Mouse (Mus musculus): ENCODE data around the gene Otub1. TPM values are rescaled to one million over a fixed set of nuclear protein-coding genes. Genes with fewer than 3 reads are reported as not detected.

The Otub1 gene
- total and polyA plus RNA-seq, 3 experiments, result 46.4 to 153 (median 91.4) TPM

- no peak for DNase-seq (ENCODE audit: low spot score)
- ATAC-seq (ENCODE audit: extremely low read depth, insufficient number of reproducible peaks, low FRiP score, poor library complexity, severe bottlenecking), result no peak
- TF ChIP-seq TAL1 (conservative IDR thresholded peaks at IDR 0.05; ENCODE audit: low read depth, low read length) (no peak), CTCF (IDR thresholded peaks at IDR 0.05; ENCODE audit: low read depth, low read length) (no peak), GATA1 (IDR thresholded peaks at IDR 0.05; ENCODE audit: borderline replicate concordance, low read length) (no peak), POLR2AphosphoS5 (IDR thresholded peaks at IDR 0.05; ENCODE audit: insufficient replicate concordance, low read depth, low read length) (no peak), GATA2 (IDR thresholded peaks at IDR 0.05; ENCODE audit: borderline replicate concordance, low read depth, low read length) (no peak)
- peaks cover 43% of the 10 kb centered on the region for H3K4me1 ChIP-seq (ENCODE audit: insufficient read depth, low read depth, low read length)
- no peaks in the 10 kb centered on the region for H3K27me3 ChIP-seq (ENCODE audit: insufficient read depth, low read length)
- H3K9me3 ChIP-seq (replicated peaks), result no peaks in the 10 kb centered on the region
- H3K4me3 ChIP-seq (ENCODE audit: low read depth, low read length), result no peak overlapping the region
- H3K36me3 ChIP-seq (replicated peaks), result peaks cover 78% of the 10 kb centered on the region
Observed at GRCm38 (mm10) chr19:7236011-7236410, 29.9 kb upstream of the Otub1 start.

- Histone ChIP-seq H3K4me3 (ENCODE audit: low read depth, low read length) (no peak overlapping the region), H3K4me1 (ENCODE audit: insufficient read depth, low read depth, low read length) (peaks cover 43% of the 10 kb centered on the region), H3K9me3 (replicated peaks) (no peaks in the 10 kb centered on the region), H3K27me3 (ENCODE audit: insufficient read depth, low read length) (no peaks in the 10 kb centered on the region), H3K36me3 (replicated peaks) (peaks cover 84% of the 10 kb centered on the region)
- no peak for DNase-seq (ENCODE audit: low spot score)
- TF ChIP-seq POLR2AphosphoS5 (IDR thresholded peaks at IDR 0.05; ENCODE audit: insufficient replicate concordance, low read depth, low read length) (no peak), TAL1 (conservative IDR thresholded peaks at IDR 0.05; ENCODE audit: low read depth, low read length) (no peak), CTCF (IDR thresholded peaks at IDR 0.05; ENCODE audit: low read depth, low read length) (no peak), GATA2 (IDR thresholded peaks at IDR 0.05; ENCODE audit: borderline replicate concordance, low read depth, low read length) (no peak), GATA1 (IDR thresholded peaks at IDR 0.05; ENCODE audit: borderline replicate concordance, low read length) (no peak)
- ATAC-seq (ENCODE audit: extremely low read depth, insufficient number of reproducible peaks, low FRiP score, poor library complexity, severe bottlenecking), result no peak
Observed at GRCm38 (mm10) chr19:7235461-7235860, 29.3 kb upstream of the Otub1 start.

GRCm38 (mm10) chr19:7234537-7235221 lies 28.6 kb upstream of the Otub1 start:
- no peak for TF ChIP-seq GATA2 (IDR thresholded peaks at IDR 0.05; ENCODE audit: borderline replicate concordance, low read depth, low read length)
- TF ChIP-seq CTCF (IDR thresholded peaks at IDR 0.05; ENCODE audit: low read depth, low read length), result peak; percentile 59
- TF ChIP-seq TAL1 (conservative IDR thresholded peaks at IDR 0.05; ENCODE audit: low read depth, low read length), result no peak
- DNase-seq (ENCODE audit: low spot score), result peak; percentile 46
- no peaks in the 10 kb centered on the region for H3K9me3 ChIP-seq (replicated peaks)
- no peak overlapping the region for H3K4me3 ChIP-seq (ENCODE audit: low read depth, low read length)
- no peaks in the 10 kb centered on the region for H3K27me3 ChIP-seq (ENCODE audit: insufficient read depth, low read length)
- peaks cover 92% of the 10 kb centered on the region for H3K36me3 ChIP-seq (replicated peaks)
- ATAC-seq (ENCODE audit: extremely low read depth, insufficient number of reproducible peaks, low FRiP score, poor library complexity, severe bottlenecking), result no peak
- peaks cover 35% of the 10 kb centered on the region for H3K4me1 ChIP-seq (ENCODE audit: insufficient read depth, low read depth, low read length)

GRCm38 (mm10) chr19:7226511-7226914 lies 20.4 kb upstream of the Otub1 start:
- Histone ChIP-seq H3K4me1 (ENCODE audit: insufficient read depth, low read depth, low read length) (peaks cover 28% of the 10 kb centered on the region), H3K4me3 (ENCODE audit: low read depth, low read length) (peak overlapping the region; percentile 43; the same call in 1 of the 2 replicates), H3K9me3 (replicated peaks) (0 out of 2 replicates have a peak, but pooled peaks cover 5% of the 10 kb centered on the region), H3K27me3 (ENCODE audit: insufficient read depth, low read length) (no peaks in the 10 kb centered on the region), H3K36me3 (replicated peaks) (peaks cover 73% of the 10 kb centered on the region)
- TF ChIP-seq TAL1 (conservative IDR thresholded peaks at IDR 0.05; ENCODE audit: low read depth, low read length) (no peak), GATA1 (IDR thresholded peaks at IDR 0.05; ENCODE audit: borderline replicate concordance, low read length) (no peak), POLR2AphosphoS5 (IDR thresholded peaks at IDR 0.05; ENCODE audit: insufficient replicate concordance, low read depth, low read length) (no peak), GATA2 (IDR thresholded peaks at IDR 0.05; ENCODE audit: borderline replicate concordance, low read depth, low read length) (no peak), CTCF (IDR thresholded peaks at IDR 0.05; ENCODE audit: low read depth, low read length) (no peak)
- DNase-seq (ENCODE audit: low spot score) (peak; percentile 45), ATAC-seq (ENCODE audit: extremely low read depth, insufficient number of reproducible peaks, low FRiP score, poor library complexity, severe bottlenecking) (no peak; the same call in 1 of the 2 replicates)

GRCm38 (mm10) chr19:7225096-7225690 lies 19.1 kb upstream of the Otub1 start:
- no peaks in the 10 kb centered on the region for H3K27me3 ChIP-seq (ENCODE audit: insufficient read depth, low read length)
- no peak for ATAC-seq (ENCODE audit: extremely low read depth, insufficient number of reproducible peaks, low FRiP score, poor library complexity, severe bottlenecking)
- TF ChIP-seq CTCF (IDR thresholded peaks at IDR 0.05; ENCODE audit: low read depth, low read length), result no peak
- TF ChIP-seq TAL1 (conservative IDR thresholded peaks at IDR 0.05; ENCODE audit: low read depth, low read length), result no peak
- TF ChIP-seq POLR2AphosphoS5 (IDR thresholded peaks at IDR 0.05; ENCODE audit: insufficient replicate concordance, low read depth, low read length), result no peak
- no peak for TF ChIP-seq GATA1 (IDR thresholded peaks at IDR 0.05; ENCODE audit: borderline replicate concordance, low read length)
- no peak for TF ChIP-seq GATA2 (IDR thresholded peaks at IDR 0.05; ENCODE audit: borderline replicate concordance, low read depth, low read length)
- 0 out of 2 replicates have a peak, but pooled peaks cover 5% of the 10 kb centered on the region for H3K9me3 ChIP-seq (replicated peaks)
- H3K4me3 ChIP-seq (ENCODE audit: low read depth, low read length), result no peak overlapping the region
- peaks cover 28% of the 10 kb centered on the region for H3K4me1 ChIP-seq (ENCODE audit: insufficient read depth, low read depth, low read length)
- no peak for DNase-seq (ENCODE audit: low spot score)
- peaks cover 60% of the 10 kb centered on the region for H3K36me3 ChIP-seq (replicated peaks)

- H3K4me3 ChIP-seq (ENCODE audit: low read depth, low read length), result no peak overlapping the region
- ATAC-seq (ENCODE audit: extremely low read depth, insufficient number of reproducible peaks, low FRiP score, poor library complexity, severe bottlenecking), result no peak
Observed at GRCm38 (mm10) chr19:7224253-7224652, 18.1 kb upstream of the Otub1 start.

More at GRCm38 (mm10) chr19:7224253-7224652, 18.1 kb upstream of the Otub1 start:
- H3K36me3 ChIP-seq (replicated peaks), result peaks cover 51% of the 10 kb centered on the region
- TF ChIP-seq CTCF (IDR thresholded peaks at IDR 0.05; ENCODE audit: low read depth, low read length) (no peak), GATA1 (IDR thresholded peaks at IDR 0.05; ENCODE audit: borderline replicate concordance, low read length) (no peak), POLR2AphosphoS5 (IDR thresholded peaks at IDR 0.05; ENCODE audit: insufficient replicate concordance, low read depth, low read length) (no peak), GATA2 (IDR thresholded peaks at IDR 0.05; ENCODE audit: borderline replicate concordance, low read depth, low read length) (no peak), TAL1 (conservative IDR thresholded peaks at IDR 0.05; ENCODE audit: low read depth, low read length) (no peak)
- H3K27me3 ChIP-seq (ENCODE audit: insufficient read depth, low read length), result no peaks in the 10 kb centered on the region
- H3K9me3 ChIP-seq (replicated peaks), result 0 out of 2 replicates have a peak, but pooled peaks cover 5% of the 10 kb centered on the region
- H3K4me1 ChIP-seq (ENCODE audit: insufficient read depth, low read depth, low read length), result peaks cover 28% of the 10 kb centered on the region
- DNase-seq (ENCODE audit: low spot score), result no peak

All from G1E (cell line).